Mouse (Mus musculus): ENCODE measurements around the gene Mrpl48.

GRCm38 (mm10) chr7:100653480-100654266 lies 45.6 kb upstream of the Mrpl48 start:
- TF ChIP-seq POLR2A (IDR thresholded peaks at IDR 0.05; ENCODE audit: low read depth, low read length) (no peak), CTCF (conservative IDR thresholded peaks at IDR 0.05; ENCODE audit: insufficient read depth, insufficient read length, low read depth, low read length) (no peak)

All from kidney, adult 2 months (tissue).